Mouse (Mus musculus) macrophage (primary cell): ENCODE measurements around the gene Pdlim7. TPM values are rescaled to one million over a fixed set of nuclear protein-coding genes. Genes with fewer than 3 reads are reported as not detected.

Experiments
- H3K27ac ChIP-seq: fragments of 350-480 bp; formaldehyde crosslinking; 2 replicates; pipeline ENCODE4 v1.9.0; 2021
- H3K36me3 ChIP-seq: fragments of 350-480 bp; formaldehyde crosslinking; 2 replicates; pipeline ENCODE4 v1.9.0; 2021; ENCODE audit errors: inconsistent target
- H3K4me3 ChIP-seq: fragments of 350-480 bp; formaldehyde crosslinking; 2 replicates; pipeline ENCODE4 v1.9.0; 2021; ENCODE audit errors: inconsistent target
- H3K79me2 ChIP-seq: fragments of 350-480 bp; formaldehyde crosslinking; 2 replicates; pipeline ENCODE4 v1.9.0; 2021; ENCODE audit errors: inconsistent target
- WGBS: methylation state at CpG from one replicate; pipeline ENCODE4 v1.1.7; 2026; ENCODE audit warnings: inconsistent platforms; ENCODE audit not compliant: missing documents; 5-methylcytosine and 5-hydroxymethylcytosine counted together
- polyA plus RNA-seq: library from polyadenylated mRNA; stranded (reverse); fragments of 250-400 nt; gene quantifications from 3 replicates; pipeline ENCODE4 v1.2.4, GENCODE M21; 2018; ENCODE audit warnings: inconsistent platforms

Gene Pdlim7
- polyA plus RNA-seq, 1 experiment from 2014 or later, result 0.44 TPM

GRCm38 (mm10) chr13:55510332-55510667, 3.2 kb downstream of the Pdlim7 start:
- Histone ChIP-seq H3K79me2 (no peaks in the 10 kb centered on the region), H3K36me3 (no peaks in the 10 kb centered on the region), H3K27ac (no peak overlapping the region), H3K4me3 (no peak overlapping the region)
- 11% methylated on average over 3 of the region's 3 CpGs for WGBS

GRCm38 (mm10) chr13:55508531-55508930, 4.9 kb downstream of the Pdlim7 start:
- Histone ChIP-seq H3K79me2 (no peaks in the 10 kb centered on the region), H3K4me3 (no peak overlapping the region), H3K27ac (no peak overlapping the region), H3K36me3 (no peaks in the 10 kb centered on the region)
- WGBS, result 92% methylated on average over 10 of the region's 10 CpGs

GRCm38 (mm10) chr13:55507877-55508276, 5.6 kb downstream of the Pdlim7 start:
- Histone ChIP-seq H3K4me3 (no peak overlapping the region), H3K36me3 (no peaks in the 10 kb centered on the region), H3K79me2 (no peaks in the 10 kb centered on the region), H3K27ac (no peak overlapping the region)
- WGBS, result 90% methylated on average over 8 of the region's 11 CpGs

- H3K4me3 ChIP-seq, result no peak overlapping the region
- no peaks in the 10 kb centered on the region for H3K79me2 ChIP-seq
- H3K27ac ChIP-seq, result no peak overlapping the region
- no peaks in the 10 kb centered on the region for H3K36me3 ChIP-seq
- WGBS, result 96% methylated on average over 10 of the region's 10 CpGs
Measured at GRCm38 (mm10) chr13:55506697-55507096, 6.8 kb downstream of the Pdlim7 start.

- 96% methylated on average over 9 of the region's 9 CpGs for WGBS
- no peak overlapping the region for H3K4me3 ChIP-seq
- H3K27ac ChIP-seq, result no peak overlapping the region
- no peaks in the 10 kb centered on the region for H3K36me3 ChIP-seq
- H3K79me2 ChIP-seq, result no peaks in the 10 kb centered on the region
Measured at GRCm38 (mm10) chr13:55505810-55506209, 7.7 kb downstream of the Pdlim7 start.

GRCm38 (mm10) chr13:55504390-55504789, 9.1 kb downstream of the Pdlim7 start:
- WGBS, result 87% methylated on average over 5 of the region's 5 CpGs
- no peak overlapping the region for H3K27ac ChIP-seq
- no peaks in the 10 kb centered on the region for H3K36me3 ChIP-seq
- no peak overlapping the region for H3K4me3 ChIP-seq
- H3K79me2 ChIP-seq, result no peaks in the 10 kb centered on the region

- WGBS, result 98% methylated on average over 8 of the region's 8 CpGs
- Histone ChIP-seq H3K79me2 (no peaks in the 10 kb centered on the region), H3K36me3 (no peaks in the 10 kb centered on the region), H3K4me3 (no peak overlapping the region), H3K27ac (no peak overlapping the region)
Measured at GRCm38 (mm10) chr13:55502405-55502804, 11.1 kb downstream of the Pdlim7 start.

GRCm38 (mm10) chr13:55500575-55500974, 12.9 kb downstream of the Pdlim7 start:
- WGBS, result 94% methylated on average over 10 of the region's 10 CpGs
- Histone ChIP-seq H3K27ac (no peak overlapping the region), H3K36me3 (no peaks in the 10 kb centered on the region), H3K79me2 (no peaks in the 10 kb centered on the region), H3K4me3 (no peak overlapping the region)

- H3K4me3 ChIP-seq, result no peak overlapping the region
- 90% methylated on average over 11 of the region's 11 CpGs for WGBS
- H3K36me3 ChIP-seq, result no peaks in the 10 kb centered on the region
- H3K79me2 ChIP-seq, result no peaks in the 10 kb centered on the region
- no peak overlapping the region for H3K27ac ChIP-seq
Measured at GRCm38 (mm10) chr13:55498906-55499305, 14.6 kb downstream of the Pdlim7 start.

- WGBS, result 97% methylated on average over 6 of the region's 6 CpGs
- no peaks in the 10 kb centered on the region for H3K79me2 ChIP-seq
- no peak overlapping the region for H3K4me3 ChIP-seq
- no peaks in the 10 kb centered on the region for H3K36me3 ChIP-seq
- H3K27ac ChIP-seq, result no peak overlapping the region
Measured at GRCm38 (mm10) chr13:55496661-55497060, 16.8 kb downstream of the Pdlim7 start.

GRCm38 (mm10) chr13:55495702-55496101, 17.8 kb downstream of the Pdlim7 start:
- H3K4me3 ChIP-seq, result no peak overlapping the region
- 100% methylated on average over 4 of the region's 4 CpGs for WGBS
- H3K27ac ChIP-seq, result no peak overlapping the region
- no peaks in the 10 kb centered on the region for H3K79me2 ChIP-seq
- H3K36me3 ChIP-seq, result no peaks in the 10 kb centered on the region

GRCm38 (mm10) chr13:55494883-55495621, 18.4 kb downstream of the Pdlim7 start:
- no peaks in the 10 kb centered on the region for H3K36me3 ChIP-seq
- no peaks in the 10 kb centered on the region for H3K79me2 ChIP-seq
- no peak overlapping the region for H3K4me3 ChIP-seq
- 33% methylated on average over 17 of the region's 18 CpGs for WGBS
- no peak overlapping the region for H3K27ac ChIP-seq

GRCm38 (mm10) chr13:55494257-55494656, 19.2 kb downstream of the Pdlim7 start:
- WGBS, result 65% methylated on average over 2 of the region's 2 CpGs
- Histone ChIP-seq H3K79me2 (no peaks in the 10 kb centered on the region), H3K36me3 (no peaks in the 10 kb centered on the region)

GRCm38 (mm10) chr13:55487578-55488498, 25.6 kb downstream of the Pdlim7 start, which contains the start of gene Dbn1:
Gene Dbn1 (minus strand): TSS chr13:55488111.
- Histone ChIP-seq H3K27ac (no peak within 1 kb of the TSS), H3K79me2 (no peaks in the 10 kb centered on the region), H3K4me3 (no peak within 1 kb of the TSS), H3K36me3 (no peaks in the 10 kb centered on the region)
- WGBS, result 4% methylated on average over 65 of the region's 83 CpGs

More at GRCm38 (mm10) chr13:55494257-55494656, 19.2 kb downstream of the Pdlim7 start:
- Histone ChIP-seq H3K27ac (no peak overlapping the region), H3K4me3 (no peak overlapping the region)
